ENCODE assay signal across 23 mouse cellular contexts in the genomic region with DNA sequence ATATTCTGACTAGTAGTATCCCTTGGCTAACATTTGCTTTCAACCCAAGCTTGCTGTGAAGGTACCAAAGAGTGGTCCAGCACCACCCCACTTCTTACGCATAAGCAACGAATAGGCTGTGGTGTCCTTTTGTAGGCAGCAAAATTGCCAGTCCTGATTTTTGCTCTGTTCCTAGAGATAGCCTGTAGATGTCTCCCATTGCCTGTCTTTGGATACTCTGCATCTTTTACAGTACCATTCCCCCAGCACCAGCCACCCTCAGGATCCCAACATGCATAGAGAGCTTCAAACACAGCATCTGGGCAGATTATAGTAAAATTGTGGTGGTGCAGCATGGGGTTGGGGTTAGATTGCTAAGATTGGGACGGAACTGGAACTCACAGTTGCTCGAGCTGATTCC. TPM values are rescaled to one million over a fixed set of nuclear protein-coding genes. Genes with fewer than 3 reads are reported as not detected.
DNase-seq lines count a peak whose midpoint lies in the region; ATAC-seq and TF ChIP-seq lines count a peak whose summit lies in the region.
"Had no signal": no experiment of that assay in that cellular context is flagged by ENCODE, and none has a peak within 500 bp of the region (broad histone marks: within the 10 kb centered on the region; RNA-seq: fewer than 3 reads in every experiment).

No protein-coding gene starts in this region.

- H3K9me3 ChIP-seq in hindbrain, embryonic 16.5 days (ENCODE audit: control insufficient read depth, low read length) = peaks cover 4% of the 10 kb centered on the region
- no peaks in the 10 kb centered on the region for H3K9me3 ChIP-seq in hindbrain, embryonic 11.5 days (ENCODE audit: control insufficient read depth, low read length)
- H3K9me3 ChIP-seq in liver, postnatal 0 days (ENCODE audit: low read length) = no peaks in the 10 kb centered on the region
- no peaks in the 10 kb centered on the region for H3K9me3 ChIP-seq in liver, embryonic 11.5 days (ENCODE audit: control insufficient read depth, low read length)
- no peaks in the 10 kb centered on the region for H3K9me3 ChIP-seq in stomach, postnatal 0 days (ENCODE audit: control insufficient read depth, low read length)
- H3K9me3 ChIP-seq: embryonic facial prominence, embryonic 12.5 days; forebrain, embryonic 15.5 days; hindbrain, embryonic 13.5 days; intestine, embryonic 15.5 days; liver, embryonic 12.5 days had no signal

- no peak overlapping the region for H3K4me3 ChIP-seq in cerebellum, adult 2 months (replicated peaks; ENCODE audit: insufficient read depth, low read depth, low read length)
- no peak overlapping the region for H3K4me3 ChIP-seq in hindbrain, embryonic 16.5 days (ENCODE audit: low read length)
- H3K4me3 ChIP-seq in hindbrain, embryonic 11.5 days (ENCODE audit: low read depth, low read length) = no peak overlapping the region
- no peak overlapping the region for H3K4me3 ChIP-seq in liver, postnatal 0 days (ENCODE audit: low read depth, low read length)
- H3K4me3 ChIP-seq in liver, embryonic 11.5 days (ENCODE audit: low read depth, low read length) = no peak overlapping the region
- no peak overlapping the region for H3K4me3 ChIP-seq in stomach, postnatal 0 days (ENCODE audit: low read depth, low read length)
- H3K4me3 ChIP-seq: embryonic facial prominence, embryonic 12.5 days; erythroblast, embryonic 14.5 days; forebrain, embryonic 15.5 days; gastrocnemius, adult 2 months; hindbrain, embryonic 13.5 days; intestine, embryonic 15.5 days; liver, embryonic 12.5 days had no signal

- 78% methylated on average over 4 of the region's 4 CpGs for WGBS in cerebellum, adult 2 months
- 78% methylated on average over 4 of the region's 4 CpGs for WGBS in hindbrain, embryonic 16.5 days
- 66% methylated on average over 4 of the region's 4 CpGs for WGBS in hindbrain, embryonic 11.5 days
- WGBS in liver, postnatal 0 days (ENCODE audit: insufficient replicate concordance) = 70% methylated on average over 4 of the region's 4 CpGs
- 64% methylated on average over 4 of the region's 4 CpGs for WGBS in liver, embryonic 11.5 days
- 70% methylated on average over 4 of the region's 4 CpGs for WGBS in stomach, postnatal 0 days

- no peak overlapping the region for H3K4me2 ChIP-seq in hindbrain, embryonic 16.5 days (ENCODE audit: low read length)
- H3K4me2 ChIP-seq in hindbrain, embryonic 11.5 days (replicated peaks; ENCODE audit: low read depth, low read length) = no peak overlapping the region
- no peak overlapping the region for H3K4me2 ChIP-seq in liver, postnatal 0 days (ENCODE audit: low read depth, low read length)
- no peak overlapping the region for H3K4me2 ChIP-seq in liver, embryonic 11.5 days
- H3K4me2 ChIP-seq in stomach, postnatal 0 days (replicated peaks; ENCODE audit: low read depth) = no peak overlapping the region
- H3K4me2 ChIP-seq: embryonic facial prominence, embryonic 12.5 days; forebrain, embryonic 15.5 days; hindbrain, embryonic 13.5 days; intestine, embryonic 15.5 days; liver, embryonic 12.5 days; lung, embryonic 14.5 days had no signal

- TF ChIP-seq CTCF in cerebellum, adult 2 months (IDR thresholded peaks at IDR 0.05; ENCODE audit: borderline replicate concordance, insufficient read depth, low read depth, low read length) = no peak
- 0 out of 2 replicates have a peak, but pooled peaks have one; percentile 11 for TF ChIP-seq CTCF in liver, postnatal 0 days (IDR thresholded peaks at IDR 0.05; ENCODE audit: low read depth)
- TF ChIP-seq CTCF in stomach, postnatal 0 days (IDR thresholded peaks at IDR 0.05; ENCODE audit: low read depth) = peak; percentile 29; the same call in 1 of the 2 replicates

- peaks cover 5% of the 10 kb centered on the region; the same call in 1 of the 2 replicates for H3K36me3 ChIP-seq in hindbrain, embryonic 16.5 days (ENCODE audit: control insufficient read depth, insufficient read depth, low read length)
- no peaks in the 10 kb centered on the region for H3K36me3 ChIP-seq in hindbrain, embryonic 11.5 days (ENCODE audit: control insufficient read depth, insufficient read depth, low read length)
- H3K36me3 ChIP-seq in liver, postnatal 0 days (replicated peaks; ENCODE audit: insufficient read depth, low read length) = peaks cover 16% of the 10 kb centered on the region
- peaks cover 16% of the 10 kb centered on the region for H3K36me3 ChIP-seq in liver, embryonic 11.5 days (ENCODE audit: control insufficient read depth, insufficient read depth, low read length)
- 0 out of 2 replicates have a peak, but pooled peaks cover 2% of the 10 kb centered on the region for H3K36me3 ChIP-seq in stomach, postnatal 0 days (ENCODE audit: control insufficient read depth, insufficient read depth, low read length)

- no peak overlapping the region for H3K9ac ChIP-seq in hindbrain, embryonic 16.5 days (ENCODE audit: low read depth, low read length)
- no peak overlapping the region for H3K9ac ChIP-seq in hindbrain, embryonic 11.5 days (ENCODE audit: low read depth, low read length)
- H3K9ac ChIP-seq in liver, postnatal 0 days (replicated peaks) = no peak overlapping the region
- no peak overlapping the region for H3K9ac ChIP-seq in liver, embryonic 11.5 days (ENCODE audit: low read depth, low read length)
- H3K9ac ChIP-seq in stomach, postnatal 0 days (ENCODE audit: low read length) = no peak overlapping the region
- H3K9ac ChIP-seq: embryonic facial prominence, embryonic 12.5 days; forebrain, embryonic 15.5 days; hindbrain, embryonic 13.5 days; intestine, embryonic 15.5 days; liver, embryonic 12.5 days; lung, embryonic 14.5 days had no signal

- H3K4me1 ChIP-seq in cerebellum, adult 2 months (ENCODE audit: control insufficient read depth, insufficient read depth, low read length) = no peaks in the 10 kb centered on the region
- no peaks in the 10 kb centered on the region for H3K4me1 ChIP-seq in hindbrain, embryonic 16.5 days (ENCODE audit: control insufficient read depth, insufficient read depth, low read depth, low read length)
- no peaks in the 10 kb centered on the region for H3K4me1 ChIP-seq in hindbrain, embryonic 11.5 days (replicated peaks; ENCODE audit: control insufficient read depth, insufficient read depth, low read length)
- no peaks in the 10 kb centered on the region for H3K4me1 ChIP-seq in liver, postnatal 0 days (ENCODE audit: insufficient read depth)
- no peaks in the 10 kb centered on the region for H3K4me1 ChIP-seq in liver, embryonic 11.5 days (replicated peaks; ENCODE audit: control insufficient read depth, insufficient read depth, low read length)
- no peaks in the 10 kb centered on the region for H3K4me1 ChIP-seq in stomach, postnatal 0 days (replicated peaks; ENCODE audit: control insufficient read depth, insufficient read depth)
- H3K4me1 ChIP-seq: embryonic facial prominence, embryonic 12.5 days; forebrain, embryonic 15.5 days; liver, embryonic 12.5 days had no signal

- TF ChIP-seq EP300 in liver, postnatal 0 days (IDR thresholded peaks at IDR 0.05; ENCODE audit: low read depth) = no peak
- no peak for TF ChIP-seq EP300 in stomach, postnatal 0 days (optimal IDR thresholded peaks at IDR 0.05)

- no peak for TF ChIP-seq POLR2A in cerebellum, adult 2 months (IDR thresholded peaks at IDR 0.05; ENCODE audit: borderline replicate concordance, insufficient read depth, low read length)

- H3K27ac ChIP-seq in cerebellum, adult 2 months (ENCODE audit: insufficient read depth, low read length) = no peak overlapping the region
- no peak overlapping the region for H3K27ac ChIP-seq in hindbrain, embryonic 16.5 days (ENCODE audit: low read depth, low read length)
- no peak overlapping the region for H3K27ac ChIP-seq in hindbrain, embryonic 11.5 days (ENCODE audit: low read depth, low read length)
- H3K27ac ChIP-seq in liver, postnatal 0 days (ENCODE audit: low read depth) = no peak overlapping the region
- no peak overlapping the region for H3K27ac ChIP-seq in liver, embryonic 11.5 days (ENCODE audit: low read depth, low read length)
- no peak overlapping the region for H3K27ac ChIP-seq in stomach, postnatal 0 days (replicated peaks)
- H3K27ac ChIP-seq: embryonic facial prominence, embryonic 12.5 days; forebrain, embryonic 15.5 days; gastrocnemius, adult 2 months; hindbrain, embryonic 13.5 days; intestine, embryonic 15.5 days; liver, embryonic 12.5 days had no signal

- peak; percentile 43; the same call in 1 of the 2 replicates for ATAC-seq in hindbrain, embryonic 16.5 days
- no peak for ATAC-seq in hindbrain, embryonic 11.5 days (ENCODE audit: low FRiP score)
- ATAC-seq in liver, postnatal 0 days = no peak
- ATAC-seq in liver, embryonic 11.5 days (replicated peaks; ENCODE audit: low FRiP score) = no peak
- ATAC-seq in stomach, postnatal 0 days (ENCODE audit: low FRiP score, low TSS enrichment) = no peak
- ATAC-seq: CD4-positive, CD25-positive, alpha-beta regulatory T cell, adult 4 months; forebrain, embryonic 15.5 days; intestine, embryonic 15.5 days; liver, embryonic 12.5 days; midbrain, embryonic 16.5 days had no signal

- peak; percentile 16 to 25 for DNase-seq in cerebellum, postnatal 10 days
- no peak for DNase-seq in cerebellum, adult 2 months
- DNase-seq in hindbrain, embryonic 11.5 days (ENCODE audit: low spot score) = no peak
- no peak for DNase-seq in liver, postnatal 0 days
- no peak for DNase-seq in liver, embryonic 11.5 days (ENCODE audit: low spot score)
- no peak for DNase-seq in stomach, postnatal 0 days (ENCODE audit: low spot score)
- no peak for DNase-seq in kidney, adult 9 months
- DNase-seq: adrenal gland, postnatal 36 days; cerebellum, adult 18-20 months; gastrocnemius, adult 2 months; heart, adult 18-20 months; lung, embryonic 14.5 days; lung, postnatal 36 days; retina, postnatal 1 day had no signal

- no peaks in the 10 kb centered on the region for H3K27me3 ChIP-seq in cerebellum, adult 2 months (ENCODE audit: control insufficient read depth, insufficient read depth, low read length)
- no peaks in the 10 kb centered on the region for H3K27me3 ChIP-seq in hindbrain, embryonic 16.5 days (replicated peaks; ENCODE audit: control insufficient read depth, insufficient read depth, low read length)
- no peaks in the 10 kb centered on the region; the same call in 1 of the 2 replicates for H3K27me3 ChIP-seq in hindbrain, embryonic 11.5 days (ENCODE audit: control insufficient read depth, insufficient read depth, low read length)
- H3K27me3 ChIP-seq in liver, postnatal 0 days (ENCODE audit: insufficient read depth, low read length) = no peaks in the 10 kb centered on the region
- no peaks in the 10 kb centered on the region for H3K27me3 ChIP-seq in liver, embryonic 11.5 days (replicated peaks; ENCODE audit: control insufficient read depth, insufficient read depth, low read length)
- H3K27me3 ChIP-seq in stomach, postnatal 0 days (ENCODE audit: control insufficient read depth, insufficient read depth, low read length) = no peaks in the 10 kb centered on the region
- H3K27me3 ChIP-seq: embryonic facial prominence, embryonic 12.5 days; forebrain, embryonic 15.5 days; intestine, embryonic 15.5 days; liver, embryonic 12.5 days had no signal

RNA-seq across cellular contexts. Expression of a gene that starts 15.0 kb away (rescaled TPM):
- 0.13 and 0.29 TPM in 2 replicates for polyA plus RNA-seq in cerebellum, adult 2 months (2012; rRNA removed)
- polyA plus RNA-seq in hindbrain, embryonic 16.5 days (2015; fragmentation: Nextera tagmentation; extraction: Ambion mirVana) = 0.14 and 0.25 TPM in 2 replicates
- polyA plus RNA-seq in hindbrain, embryonic 11.5 days (2014; fragmentation: Nextera tagmentation; extraction: Ambion mirVana) = 0.07 TPM in 1 of 2 replicates, not detected in the other
- 0.06 TPM in 1 of 2 replicates, not detected in the other for polyA plus RNA-seq in liver, postnatal 0 days (2015; fragmentation: Nextera tagmentation; extraction: Ambion mirVana)
- 0.10 and 0.18 TPM in 2 replicates for polyA plus RNA-seq in liver, embryonic 11.5 days (2014; fragmentation: Nextera tagmentation; extraction: Ambion mirVana)
- 0.08 and 0.19 TPM in 2 replicates for polyA plus RNA-seq in stomach, postnatal 0 days (2015; fragmentation: Nextera tagmentation; extraction: Ambion mirVana)

RNA-seq across cellular contexts. Expression of a gene that starts 22.9 kb away (rescaled TPM):
- polyA plus RNA-seq in cerebellum, adult 2 months (2012; rRNA removed) = 13.5 and 14.4 TPM in 2 replicates
- 10.8 and 11.5 TPM in 2 replicates for polyA plus RNA-seq in hindbrain, embryonic 16.5 days (2015; fragmentation: Nextera tagmentation; extraction: Ambion mirVana)
- 16.9 and 19.0 TPM in 2 replicates for polyA plus RNA-seq in hindbrain, embryonic 11.5 days (2014; fragmentation: Nextera tagmentation; extraction: Ambion mirVana)
- polyA plus RNA-seq in liver, postnatal 0 days (2015; fragmentation: Nextera tagmentation; extraction: Ambion mirVana) = 2.9 and 3.2 TPM in 2 replicates
- polyA plus RNA-seq in liver, embryonic 11.5 days (2014; fragmentation: Nextera tagmentation; extraction: Ambion mirVana) = 22.6 and 23.0 TPM in 2 replicates
- 5.1 and 5.8 TPM in 2 replicates for polyA plus RNA-seq in stomach, postnatal 0 days (2015; fragmentation: Nextera tagmentation; extraction: Ambion mirVana)

Comparison
In these comparisons a context has a peak if more than half of its experiments do, and no peak if none do; other contexts are left out.
1. DNase-seq: peak in cerebellum, postnatal 10 days (2 of 2); none in cerebellum, adult 2 months (0 of 2), hindbrain, embryonic 11.5 days (single experiment), liver, postnatal 0 days (single experiment), liver, embryonic 11.5 days (single experiment), stomach, postnatal 0 days (single experiment) and kidney, adult 9 months (single experiment).